Mouse (Mus musculus) hindbrain, embryonic 11.5 days (tissue): ENCODE data around the gene Plpp4. TPM values are rescaled to one million over a fixed set of nuclear protein-coding genes. Genes with fewer than 3 reads are reported as not detected.

Source experiments
- ATAC-seq: fragments of 200-750 bp; cut with Nextera tagmentation; 2 replicates; pipeline ENCODE4 v1.8.0; 2017; ENCODE audit warnings: mild to moderate bottlenecking, moderate TSS enrichment, moderate library complexity; ENCODE audit not compliant: low FRiP score
- DNase-seq: peaks from one replicate; pipeline ENCODE4 v3.0.0-alpha.2; 2015; ENCODE audit warnings: low spot score
- H3K27ac ChIP-seq: fragments of 300-500 bp; sonication (generic); 2 replicates; pipeline ENCODE4 v1.5.1; 2014; ENCODE audit warnings: mild to moderate bottlenecking, low read depth, low read length
- H3K27me3 ChIP-seq: fragments of 300-500 bp; sonication (generic); 2 replicates; pipeline ENCODE4 v1.6.1; 2014; ENCODE audit warnings: mild to moderate bottlenecking, low read length, moderate library complexity, mixed read lengths; ENCODE audit not compliant: control insufficient read depth, insufficient read depth
- H3K36me3 ChIP-seq: fragments of 300-500 bp; sonication (generic); 2 replicates; pipeline ENCODE4 v1.6.1; 2014; ENCODE audit warnings: mild to moderate bottlenecking, low read length, moderate library complexity, mixed read lengths; ENCODE audit not compliant: control insufficient read depth, insufficient read depth
- H3K4me1 ChIP-seq: fragments of 300-500 bp; sonication (generic); replicated peaks from 2 replicates; pipeline ENCODE4 v1.6.1; 2014; ENCODE audit warnings: low read length, mixed read lengths; ENCODE audit not compliant: control insufficient read depth, insufficient read depth
- H3K4me2 ChIP-seq: fragments of 300-500 bp; sonication (generic); replicated peaks from 2 replicates; pipeline ENCODE4 v1.6.1; 2014; ENCODE audit warnings: mild to moderate bottlenecking, low read depth, low read length
- H3K4me3 ChIP-seq: fragments of 300-500 bp; sonication (generic); 2 replicates; pipeline ENCODE4 v1.5.1; 2014; ENCODE audit warnings: low read depth, low read length
- H3K9ac ChIP-seq: fragments of 300-500 bp; sonication (generic); 2 replicates; pipeline ENCODE4 v1.6.1; 2014; ENCODE audit warnings: low read depth, low read length
- H3K9me3 ChIP-seq: fragments of 300-500 bp; sonication (generic); 2 replicates; pipeline ENCODE4 v1.6.1; 2016; ENCODE audit warnings: low read length; ENCODE audit not compliant: control insufficient read depth
- WGBS: fragments of 180-500 bp; shearing (Covaris S2); extraction: QIAGEN DNeasy Blood & Tissue Kit; methylation state at CpG from one replicate; pipeline ENCODE4 v1.1.7; 2014; 5-methylcytosine and 5-hydroxymethylcytosine counted together
- polyA plus RNA-seq: library from polyadenylated mRNA; unstranded; fragments of >200 nt; fragmentation: Nextera tagmentation; extraction: Ambion mirVana; gene quantifications from 2 replicates; pipeline ENCODE4 v1.2.1, GENCODE M21; 2014

Gene Plpp4
- polyA plus RNA-seq, 1 experiment from 2014 or later, result 1.5 TPM

DNA sequence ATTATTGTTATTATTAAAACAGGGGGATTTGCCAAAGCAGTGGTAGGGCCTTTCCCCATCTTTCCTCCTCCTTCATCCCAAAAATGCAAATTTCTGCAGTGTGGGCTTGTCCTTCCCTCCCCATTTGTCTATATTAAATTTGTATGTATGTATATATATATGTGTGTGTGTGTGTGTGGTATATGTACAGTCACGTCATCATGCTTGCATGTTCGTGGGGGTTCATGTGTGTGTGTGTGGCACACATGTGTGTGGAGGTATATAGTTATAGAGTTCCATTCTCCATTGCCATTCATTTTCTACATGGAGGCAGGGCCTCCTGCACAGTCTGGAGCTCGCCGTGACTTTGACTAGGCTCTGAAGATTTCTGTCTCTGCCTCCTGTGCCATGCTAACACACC, 22.0 kb downstream of the Plpp4 start:
- H3K4me1 ChIP-seq, result no peaks in the 10 kb centered on the region
- H3K27ac ChIP-seq, result no peak overlapping the region
- no peak overlapping the region for H3K4me3 ChIP-seq
- WGBS, result 87% methylated on average over 4 of the region's 4 CpGs
- H3K4me2 ChIP-seq, result no peak overlapping the region
- H3K36me3 ChIP-seq, result no peaks in the 10 kb centered on the region
- H3K27me3 ChIP-seq, result no peaks in the 10 kb centered on the region
- ATAC-seq, result no peak
- H3K9me3 ChIP-seq, result no peaks in the 10 kb centered on the region
- no peak for DNase-seq
- no peak overlapping the region for H3K9ac ChIP-seq

DNA sequence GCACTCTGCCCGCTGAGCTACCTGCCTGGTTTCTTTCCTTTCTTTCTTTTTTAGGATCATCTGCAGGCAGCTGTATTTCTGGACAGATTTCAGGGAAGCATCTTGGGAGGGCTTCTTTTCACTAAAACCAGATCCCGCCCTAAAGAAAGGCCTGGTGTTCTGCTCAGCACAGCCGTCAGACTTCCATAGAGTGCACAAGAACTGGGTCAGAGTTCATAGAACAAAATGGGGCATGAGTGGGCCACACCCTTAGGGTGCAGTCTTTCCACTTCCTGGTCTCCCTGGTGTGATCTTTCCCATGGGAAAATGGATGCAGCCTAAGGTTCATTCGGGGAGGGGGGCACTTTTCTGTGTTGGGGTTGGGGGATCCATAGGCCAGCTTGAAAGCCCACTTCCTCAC, 22.4 kb downstream of the Plpp4 start:
- Histone ChIP-seq H3K4me1 (no peaks in the 10 kb centered on the region), H3K4me2 (no peak overlapping the region), H3K9me3 (no peaks in the 10 kb centered on the region), H3K4me3 (no peak overlapping the region), H3K36me3 (no peaks in the 10 kb centered on the region), H3K27ac (no peak overlapping the region), H3K9ac (no peak overlapping the region), H3K27me3 (no peaks in the 10 kb centered on the region)
- 74% methylated on average over 4 of the region's 4 CpGs for WGBS
- DNase-seq (no peak), ATAC-seq (no peak)

DNA sequence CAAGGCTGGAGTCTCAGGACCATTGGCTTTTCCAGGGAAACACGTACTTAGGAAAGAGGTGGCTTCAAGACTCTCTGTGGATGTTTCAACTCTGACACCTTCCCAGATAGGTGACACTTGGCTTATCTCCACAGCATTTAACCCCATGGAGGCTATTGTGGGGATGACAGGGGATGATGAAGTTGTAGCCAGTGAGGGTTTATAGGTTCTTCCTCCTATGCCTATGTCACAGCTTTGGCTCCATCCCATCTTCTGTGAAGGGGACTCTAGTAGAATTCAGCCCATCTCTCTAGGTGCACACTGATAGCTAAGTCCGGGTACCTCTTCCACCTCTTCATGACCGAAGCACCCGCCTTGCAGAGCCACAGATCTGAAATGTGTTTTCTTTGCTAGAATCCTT, 25.1 kb downstream of the Plpp4 start:
- no peak overlapping the region for H3K4me2 ChIP-seq
- no peak overlapping the region for H3K4me3 ChIP-seq
- no peaks in the 10 kb centered on the region for H3K4me1 ChIP-seq
- H3K27ac ChIP-seq, result no peak overlapping the region
- no peak for ATAC-seq
- H3K9ac ChIP-seq, result no peak overlapping the region
- no peaks in the 10 kb centered on the region for H3K36me3 ChIP-seq
- DNase-seq, result no peak
- H3K9me3 ChIP-seq, result no peaks in the 10 kb centered on the region
- WGBS, result 96% methylated on average over 4 of the region's 4 CpGs
- H3K27me3 ChIP-seq, result no peaks in the 10 kb centered on the region

DNA sequence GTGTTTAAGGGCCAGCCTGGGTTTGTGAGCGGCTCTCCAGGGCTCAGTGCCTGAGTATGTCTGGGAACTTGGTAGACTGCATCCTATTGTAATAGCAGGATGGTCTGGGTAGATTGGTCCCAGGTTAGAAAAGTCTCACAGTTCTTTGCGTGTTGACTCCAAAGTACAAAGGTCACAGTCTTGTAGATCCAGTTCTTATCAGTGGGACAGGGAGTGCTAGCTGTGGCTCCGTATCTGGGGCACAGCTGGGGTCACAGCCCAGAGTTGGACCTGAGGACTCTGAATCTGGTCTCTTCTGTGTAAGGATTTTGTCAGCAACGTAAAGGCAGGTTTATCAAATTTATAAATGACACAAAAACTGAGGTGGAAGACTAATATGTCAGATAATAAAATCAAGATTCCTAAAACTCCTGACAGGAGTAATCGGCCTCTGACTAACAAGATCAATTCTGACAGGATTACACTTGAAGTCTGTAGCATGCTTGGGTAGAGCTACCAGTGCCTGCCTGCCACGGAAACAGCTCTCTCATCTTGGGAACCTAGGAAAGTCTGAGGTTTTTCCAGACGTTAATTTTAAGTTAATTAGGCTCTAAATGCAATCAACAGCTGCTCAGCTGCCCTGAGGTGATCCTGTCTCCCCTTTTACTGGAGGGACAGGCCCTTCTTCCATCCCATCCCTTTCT, 28.5 kb downstream of the Plpp4 start:
- no peaks in the 10 kb centered on the region for H3K27me3 ChIP-seq
- no peak overlapping the region for H3K9ac ChIP-seq
- 68% methylated on average over 7 of the region's 7 CpGs for whole genome bisulfite sequencing
- no peaks in the 10 kb centered on the region for H3K36me3 ChIP-seq
- H3K27ac ChIP-seq, result no peak overlapping the region
- ATAC-seq, result no peak
- no peaks in the 10 kb centered on the region for H3K9me3 ChIP-seq
- H3K4me3 ChIP-seq, result no peak overlapping the region
- no peak overlapping the region for H3K4me2 ChIP-seq
- no peak for DNase-seq
- no peaks in the 10 kb centered on the region for H3K4me1 ChIP-seq

DNA sequence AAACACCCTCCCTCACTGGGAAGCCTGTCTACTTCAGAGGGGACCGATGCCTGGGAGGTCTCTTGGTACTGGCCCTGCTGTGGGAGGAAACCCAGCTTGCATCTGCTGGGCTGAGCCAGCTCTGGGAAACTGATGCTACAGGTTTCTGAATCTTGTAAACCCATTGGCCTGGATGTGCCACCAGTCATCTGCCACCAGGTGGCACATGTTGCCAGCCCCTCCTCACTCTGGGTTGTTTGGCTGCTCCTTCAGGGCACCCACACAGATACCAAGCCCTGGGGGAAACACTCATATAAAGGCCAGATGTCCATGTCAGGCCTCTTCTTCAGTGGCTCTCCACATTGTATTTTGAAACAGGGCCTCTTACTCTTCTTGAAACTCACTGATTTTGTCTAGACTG, 36.4 kb downstream of the Plpp4 start:
- WGBS, result 73% methylated on average over 1 of the region's 1 CpGs
- ATAC-seq (no peak), DNase-seq (no peak)
- Histone ChIP-seq H3K27me3 (no peaks in the 10 kb centered on the region), H3K36me3 (no peaks in the 10 kb centered on the region), H3K9me3 (no peaks in the 10 kb centered on the region), H3K27ac (no peak overlapping the region), H3K9ac (no peak overlapping the region), H3K4me1 (no peaks in the 10 kb centered on the region), H3K4me3 (no peak overlapping the region), H3K4me2 (no peak overlapping the region)

DNA sequence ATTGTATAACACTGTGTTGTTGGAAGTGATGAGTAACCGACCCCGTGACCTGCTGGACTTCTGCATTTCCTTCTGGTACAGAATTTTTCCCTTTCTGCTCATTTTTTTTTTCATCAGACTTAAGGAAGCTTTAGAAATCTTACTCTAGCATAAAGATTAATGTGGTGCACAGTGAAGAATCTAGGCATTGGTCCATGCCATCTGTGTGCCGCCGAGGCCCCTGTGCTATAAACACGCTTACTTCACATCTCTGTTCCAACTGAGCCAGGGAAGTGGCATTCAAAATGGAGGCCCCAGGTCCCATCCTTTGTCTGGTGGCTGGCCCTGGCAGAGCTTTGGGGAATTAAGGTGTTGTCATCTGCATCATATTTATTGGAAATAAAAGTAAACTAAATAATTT, 44.8 kb downstream of the Plpp4 start:
- Histone ChIP-seq H3K9me3 (no peaks in the 10 kb centered on the region), H3K36me3 (no peaks in the 10 kb centered on the region), H3K27ac (no peak overlapping the region), H3K4me2 (no peak overlapping the region), H3K4me3 (no peak overlapping the region), H3K27me3 (no peaks in the 10 kb centered on the region), H3K4me1 (no peaks in the 10 kb centered on the region), H3K9ac (no peak overlapping the region)
- ATAC-seq, result no peak
- DNase-seq, result no peak
- WGBS, result 91% methylated on average over 5 of the region's 5 CpGs

DNA sequence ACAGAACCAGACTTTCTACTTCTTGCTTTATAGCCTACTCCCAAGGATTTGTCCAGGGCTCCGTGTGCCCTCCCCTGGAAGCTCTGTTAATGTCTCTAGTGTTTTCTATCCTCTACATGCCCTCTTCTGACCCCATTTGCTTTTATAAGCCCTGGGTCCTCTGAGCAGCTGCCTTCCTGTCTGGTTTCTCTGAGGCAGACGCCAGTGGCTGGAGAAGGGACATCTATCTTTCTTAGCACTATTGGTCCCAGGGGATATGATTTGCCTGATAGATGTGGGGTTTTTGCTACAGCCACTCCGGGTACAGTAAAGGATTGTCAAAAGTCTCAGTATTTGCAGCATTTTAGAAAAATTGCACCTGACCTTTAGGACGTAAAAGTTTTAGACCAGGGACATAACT, 46.5 kb downstream of the Plpp4 start:
- DNase-seq, result no peak
- 0 out of 2 replicates have a peak, but pooled peaks cover 2% of the 10 kb centered on the region for H3K4me1 ChIP-seq
- no peak overlapping the region for H3K9ac ChIP-seq
- no peaks in the 10 kb centered on the region for H3K27me3 ChIP-seq
- H3K4me2 ChIP-seq, result no peak overlapping the region
- no peak for ATAC-seq
- H3K4me3 ChIP-seq, result no peak overlapping the region
- 62% methylated on average over 4 of the region's 4 CpGs for WGBS
- no peaks in the 10 kb centered on the region for H3K36me3 ChIP-seq
- H3K9me3 ChIP-seq, result no peaks in the 10 kb centered on the region
- H3K27ac ChIP-seq, result no peak overlapping the region

DNA sequence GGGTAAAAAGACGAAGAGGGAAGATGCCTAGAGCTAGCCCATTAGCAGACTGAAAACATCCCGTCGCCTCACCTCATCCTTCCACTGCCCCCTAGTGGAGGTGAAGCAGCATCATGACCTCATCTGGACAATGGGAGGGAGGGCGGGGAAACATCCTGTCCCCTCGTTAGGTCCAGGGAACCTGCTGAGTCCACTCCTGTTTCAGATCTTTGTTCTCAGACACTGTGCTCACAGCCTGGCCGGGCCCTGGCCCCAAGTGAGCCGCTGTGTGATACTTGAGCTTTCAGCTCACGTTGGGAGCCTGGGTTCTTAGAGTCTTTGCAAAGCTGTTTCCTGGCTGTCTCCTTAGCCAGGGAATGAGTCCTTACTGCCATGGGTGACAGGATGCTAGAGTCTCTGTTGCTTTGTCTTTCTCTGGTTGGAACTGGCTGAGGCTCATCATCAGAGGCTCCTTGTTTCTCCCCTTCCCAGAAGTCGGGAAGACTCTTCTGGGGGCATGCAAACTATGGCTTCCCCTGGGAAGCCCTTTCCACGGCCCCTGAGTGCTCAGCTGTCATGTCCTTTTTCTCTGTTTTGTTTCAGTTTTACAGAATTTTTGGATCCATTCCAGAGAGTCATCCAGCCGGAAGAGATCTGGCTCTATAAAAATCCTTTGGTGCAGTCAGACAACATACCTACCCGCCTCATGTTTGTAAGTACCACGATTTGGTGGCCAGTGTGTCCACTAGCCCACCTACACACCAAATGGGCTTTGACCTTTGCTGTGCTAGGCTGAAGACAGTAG, 50.4 kb downstream of the Plpp4 start:
- DNase-seq, result peak; percentile 74
- no peak overlapping the region for H3K27ac ChIP-seq
- H3K4me2 ChIP-seq, result no peak overlapping the region
- no peak overlapping the region for H3K9ac ChIP-seq
- 28% methylated on average over 13 of the region's 13 CpGs for WGBS
- 0 out of 2 replicates have a peak, but pooled peaks cover 2% of the 10 kb centered on the region for H3K4me1 ChIP-seq
- H3K9me3 ChIP-seq, result no peaks in the 10 kb centered on the region
- H3K4me3 ChIP-seq, result no peak overlapping the region
- no peaks in the 10 kb centered on the region for H3K36me3 ChIP-seq
- 0 out of 2 replicates have a peak, but pooled peaks have one; percentile 40 for ATAC-seq
- H3K27me3 ChIP-seq, result no peaks in the 10 kb centered on the region

DNA sequence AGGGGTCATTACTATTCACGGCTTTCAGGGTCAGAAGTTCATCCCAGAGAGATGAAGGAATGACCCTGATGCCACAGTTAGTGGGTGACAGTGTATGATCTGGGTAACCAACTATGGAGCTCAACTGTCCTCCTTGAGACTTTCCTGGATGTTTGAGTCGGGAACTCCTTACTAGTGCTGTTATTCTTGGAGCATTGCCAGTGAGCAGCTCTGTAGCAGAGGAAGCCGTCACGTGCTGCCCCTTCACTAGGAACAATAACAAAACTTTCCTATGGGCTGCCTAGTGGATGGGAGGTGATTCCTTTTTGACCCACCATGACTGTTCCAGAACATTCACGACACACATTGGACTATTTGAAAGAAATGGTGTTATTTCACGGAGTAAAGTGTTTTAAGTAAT, 51.8 kb downstream of the Plpp4 start:
- Histone ChIP-seq H3K9ac (no peak overlapping the region), H3K27me3 (no peaks in the 10 kb centered on the region), H3K36me3 (no peaks in the 10 kb centered on the region), H3K9me3 (no peaks in the 10 kb centered on the region), H3K4me3 (no peak overlapping the region), H3K4me2 (no peak overlapping the region), H3K27ac (no peak overlapping the region), H3K4me1 (0 out of 2 replicates have a peak, but pooled peaks cover 2% of the 10 kb centered on the region)
- DNase-seq (no peak), ATAC-seq (no peak)
- WGBS, result 73% methylated on average over 6 of the region's 6 CpGs
